Mouse (Mus musculus): ENCODE results near the gene Il16. TPM values are rescaled to one million over a fixed set of nuclear protein-coding genes. Genes with fewer than 3 reads are reported as not detected.

Il16 gene
- total and polyA plus RNA-seq, 2 experiments from 2014 or later, result 0.81 to 2.6 TPM

DNA sequence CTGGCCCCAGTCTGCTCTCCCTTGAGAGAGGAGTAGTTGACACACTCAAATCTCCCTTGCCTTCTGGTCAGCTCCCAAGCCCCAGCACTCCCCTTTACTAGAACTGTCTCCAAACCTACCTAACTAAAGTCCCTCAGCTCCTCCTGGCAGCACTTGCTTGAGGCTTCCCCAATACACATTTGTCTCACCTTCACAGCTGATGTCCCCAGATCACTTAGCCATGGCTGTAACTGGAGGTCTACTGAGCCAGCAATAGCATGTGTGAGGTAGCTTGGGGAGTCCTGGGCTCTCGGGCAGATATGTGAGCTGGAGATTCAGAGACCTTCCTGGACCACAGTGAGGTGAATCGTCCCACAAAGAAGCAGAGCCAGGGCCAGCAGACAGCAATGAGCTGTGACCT lies 33.0 kb upstream of the Il16 start:
- DNase-seq (ENCODE audit: low spot score) (no peak), ATAC-seq (no peak)
- no peak for TF ChIP-seq CTCF (IDR thresholded peaks at IDR 0.05; ENCODE audit: low read depth)
- Histone ChIP-seq H3K9ac (replicated peaks; ENCODE audit: low read length) (no peak overlapping the region), H3K4me2 (ENCODE audit: low read depth, low read length) (no peak overlapping the region), H3K27me3 (ENCODE audit: insufficient read depth, low read length) (no peaks in the 10 kb centered on the region), H3K9me3 (ENCODE audit: low read length) (no peaks in the 10 kb centered on the region), H3K4me1 (ENCODE audit: insufficient read depth, low read length) (no peaks in the 10 kb centered on the region), H3K27ac (no peak overlapping the region), H3K36me3 (ENCODE audit: insufficient read depth, low read length) (no peaks in the 10 kb centered on the region), H3K4me3 (ENCODE audit: low read length) (no peak overlapping the region)
- WGBS, result 78% methylated on average over 2 of the region's 2 CpGs

DNA sequence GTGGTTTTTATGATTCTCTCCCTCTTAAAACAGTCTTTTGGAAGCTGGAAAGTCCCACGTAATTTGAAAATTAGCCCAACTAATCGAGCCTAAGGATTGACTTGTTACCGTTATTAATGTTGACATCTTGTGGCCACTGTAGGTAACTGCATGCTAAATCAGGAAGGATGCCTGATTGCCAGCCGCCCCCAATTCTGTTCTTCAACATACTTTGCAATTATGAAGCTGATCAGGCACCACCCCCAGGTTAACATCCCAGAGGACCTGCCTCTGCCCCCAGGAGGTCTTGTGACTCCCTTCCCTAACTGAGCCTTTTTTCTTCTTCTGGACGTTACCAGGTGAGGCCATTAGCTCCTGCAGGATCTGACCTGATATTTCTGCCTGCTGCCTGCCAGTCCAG lies 29.2 kb upstream of the Il16 start:
- Histone ChIP-seq H3K9ac (replicated peaks; ENCODE audit: low read length) (no peak overlapping the region), H3K9me3 (ENCODE audit: low read length) (no peaks in the 10 kb centered on the region), H3K36me3 (ENCODE audit: insufficient read depth, low read length) (no peaks in the 10 kb centered on the region), H3K4me2 (ENCODE audit: low read depth, low read length) (no peak overlapping the region), H3K27ac (no peak overlapping the region), H3K4me1 (ENCODE audit: insufficient read depth, low read length) (no peaks in the 10 kb centered on the region), H3K27me3 (ENCODE audit: insufficient read depth, low read length) (no peaks in the 10 kb centered on the region), H3K4me3 (ENCODE audit: low read length) (no peak overlapping the region)
- TF ChIP-seq CTCF (IDR thresholded peaks at IDR 0.05; ENCODE audit: low read depth), result peak; percentile 81
- peak; percentile 70 for DNase-seq (ENCODE audit: low spot score)
- no peak for ATAC-seq
- WGBS, result 18% methylated on average over 5 of the region's 5 CpGs

DNA sequence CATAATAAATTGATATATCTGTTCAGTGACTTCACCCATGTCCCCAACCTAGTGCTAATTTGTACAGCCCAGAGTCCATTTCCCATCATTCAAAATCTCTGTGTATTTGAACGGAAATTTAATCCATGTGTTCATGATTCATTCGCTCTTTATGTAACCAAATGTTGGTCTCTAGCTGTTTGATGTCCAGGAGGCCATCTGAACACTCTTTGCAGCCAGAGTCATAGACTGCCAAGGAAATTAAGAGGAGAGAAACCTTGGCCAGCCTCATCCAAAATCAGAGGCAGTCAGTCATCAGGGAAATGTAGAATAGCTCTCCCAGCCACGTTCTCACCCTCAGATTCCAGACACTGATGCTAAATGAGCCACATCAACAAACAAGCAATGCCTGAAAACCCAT lies 18.1 kb upstream of the Il16 start:
- DNase-seq (ENCODE audit: low spot score) (no peak), ATAC-seq (no peak)
- no peak for TF ChIP-seq CTCF (IDR thresholded peaks at IDR 0.05; ENCODE audit: low read depth)
- no peaks in the 10 kb centered on the region for H3K36me3 ChIP-seq (ENCODE audit: insufficient read depth, low read length)
- no peaks in the 10 kb centered on the region for H3K9me3 ChIP-seq (ENCODE audit: low read length)
- no peak overlapping the region for H3K4me2 ChIP-seq (ENCODE audit: low read depth, low read length)
- no peaks in the 10 kb centered on the region for H3K4me1 ChIP-seq (ENCODE audit: insufficient read depth, low read length)
- H3K27ac ChIP-seq, result no peak overlapping the region
- WGBS, result 70% methylated on average over 3 of the region's 3 CpGs
- no peaks in the 10 kb centered on the region for H3K27me3 ChIP-seq (ENCODE audit: insufficient read depth, low read length)
- H3K9ac ChIP-seq (replicated peaks; ENCODE audit: low read length), result no peak overlapping the region
- no peak overlapping the region for H3K4me3 ChIP-seq (ENCODE audit: low read length)

DNA sequence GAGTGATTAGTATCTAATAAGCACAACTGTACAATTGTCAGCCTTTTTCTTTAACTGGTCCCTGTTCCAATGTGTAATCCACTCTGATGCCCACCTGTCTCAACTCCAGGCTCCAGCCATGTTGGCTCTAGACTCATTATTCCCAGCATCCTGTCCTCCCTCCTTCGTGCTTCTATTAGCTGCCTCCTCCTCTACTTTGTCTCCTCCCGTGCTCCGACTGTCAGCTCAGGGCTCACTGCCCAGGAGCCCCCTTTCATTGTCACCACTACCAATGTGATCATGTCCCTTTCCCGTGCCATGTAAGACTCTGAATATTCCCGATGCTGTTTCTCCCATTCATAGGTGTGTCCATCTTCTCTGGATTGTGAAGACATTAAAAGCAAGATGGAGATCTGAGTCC lies 16.8 kb upstream of the Il16 start:
- WGBS, result 75% methylated on average over 5 of the region's 5 CpGs
- Histone ChIP-seq H3K4me3 (ENCODE audit: low read length) (no peak overlapping the region), H3K9ac (replicated peaks; ENCODE audit: low read length) (no peak overlapping the region), H3K27me3 (ENCODE audit: insufficient read depth, low read length) (no peaks in the 10 kb centered on the region), H3K4me2 (ENCODE audit: low read depth, low read length) (no peak overlapping the region), H3K27ac (no peak overlapping the region), H3K4me1 (ENCODE audit: insufficient read depth, low read length) (no peaks in the 10 kb centered on the region), H3K36me3 (ENCODE audit: insufficient read depth, low read length) (no peaks in the 10 kb centered on the region), H3K9me3 (ENCODE audit: low read length) (no peaks in the 10 kb centered on the region)
- TF ChIP-seq CTCF (IDR thresholded peaks at IDR 0.05; ENCODE audit: low read depth), result no peak
- DNase-seq (ENCODE audit: low spot score) (no peak), ATAC-seq (no peak)

DNA sequence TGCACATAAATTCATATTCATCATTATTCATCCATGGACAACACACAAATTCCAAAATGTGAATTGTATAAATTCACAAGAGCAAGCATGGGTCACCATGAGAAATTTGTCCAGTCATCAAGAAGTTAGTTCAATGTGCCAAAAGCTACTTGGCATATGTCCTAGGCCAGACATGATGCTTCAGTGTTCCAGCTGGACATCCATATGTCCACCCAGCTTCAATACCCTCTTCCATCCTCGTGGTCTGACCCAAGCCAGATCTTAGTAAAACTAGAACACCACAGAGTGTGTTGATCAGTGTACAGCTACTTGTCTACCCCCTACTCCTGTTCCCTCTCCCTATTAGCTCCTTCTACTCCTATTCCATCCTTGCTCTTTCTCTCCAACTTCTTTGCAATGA lies 5.5 kb upstream of the Il16 start:
- Histone ChIP-seq H3K4me3 (ENCODE audit: low read length) (no peak overlapping the region), H3K27me3 (ENCODE audit: insufficient read depth, low read length) (no peaks in the 10 kb centered on the region), H3K27ac (no peak overlapping the region), H3K4me1 (ENCODE audit: insufficient read depth, low read length) (no peaks in the 10 kb centered on the region), H3K9me3 (ENCODE audit: low read length) (no peaks in the 10 kb centered on the region), H3K36me3 (ENCODE audit: insufficient read depth, low read length) (no peaks in the 10 kb centered on the region), H3K4me2 (ENCODE audit: low read depth, low read length) (no peak overlapping the region), H3K9ac (replicated peaks; ENCODE audit: low read length) (no peak overlapping the region)
- no peak for ATAC-seq
- 48% methylated on average over 1 of the region's 1 CpGs for WGBS
- no peak for TF ChIP-seq CTCF (IDR thresholded peaks at IDR 0.05; ENCODE audit: low read depth)
- peak; percentile 34 for DNase-seq (ENCODE audit: low spot score)

DNA sequence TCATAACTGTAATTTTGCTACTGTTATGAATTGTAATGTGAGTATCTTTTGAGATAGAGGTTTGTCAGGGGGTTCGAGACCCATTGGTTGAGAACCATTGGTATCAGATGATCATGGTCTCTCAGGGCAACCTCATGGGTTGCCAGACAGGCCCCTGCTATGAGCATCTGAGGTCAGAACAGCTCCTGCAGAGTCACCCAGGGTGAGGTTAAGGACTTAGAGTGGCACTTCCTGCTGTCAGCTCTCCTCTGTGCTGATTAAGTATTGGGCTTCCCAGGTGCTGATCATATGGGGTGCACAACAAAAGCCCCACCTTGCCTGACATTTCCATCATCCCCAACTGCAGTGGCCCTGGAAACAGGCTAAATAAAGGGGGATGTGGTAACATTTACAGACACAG lies 2.9 kb upstream of the Il16 start:
- Histone ChIP-seq H3K9me3 (ENCODE audit: low read length) (no peaks in the 10 kb centered on the region), H3K36me3 (ENCODE audit: insufficient read depth, low read length) (no peaks in the 10 kb centered on the region), H3K4me2 (ENCODE audit: low read depth, low read length) (no peak overlapping the region), H3K4me1 (ENCODE audit: insufficient read depth, low read length) (peaks cover 4% of the 10 kb centered on the region; the same call in 1 of the 2 replicates), H3K9ac (replicated peaks; ENCODE audit: low read length) (no peak overlapping the region), H3K27ac (no peak overlapping the region), H3K27me3 (ENCODE audit: insufficient read depth, low read length) (no peaks in the 10 kb centered on the region), H3K4me3 (ENCODE audit: low read length) (no peak overlapping the region)
- DNase-seq (ENCODE audit: low spot score), result no peak
- no peak for TF ChIP-seq CTCF (IDR thresholded peaks at IDR 0.05; ENCODE audit: low read depth)
- no peak for ATAC-seq
- 83% methylated on average over 1 of the region's 1 CpGs for WGBS

DNA sequence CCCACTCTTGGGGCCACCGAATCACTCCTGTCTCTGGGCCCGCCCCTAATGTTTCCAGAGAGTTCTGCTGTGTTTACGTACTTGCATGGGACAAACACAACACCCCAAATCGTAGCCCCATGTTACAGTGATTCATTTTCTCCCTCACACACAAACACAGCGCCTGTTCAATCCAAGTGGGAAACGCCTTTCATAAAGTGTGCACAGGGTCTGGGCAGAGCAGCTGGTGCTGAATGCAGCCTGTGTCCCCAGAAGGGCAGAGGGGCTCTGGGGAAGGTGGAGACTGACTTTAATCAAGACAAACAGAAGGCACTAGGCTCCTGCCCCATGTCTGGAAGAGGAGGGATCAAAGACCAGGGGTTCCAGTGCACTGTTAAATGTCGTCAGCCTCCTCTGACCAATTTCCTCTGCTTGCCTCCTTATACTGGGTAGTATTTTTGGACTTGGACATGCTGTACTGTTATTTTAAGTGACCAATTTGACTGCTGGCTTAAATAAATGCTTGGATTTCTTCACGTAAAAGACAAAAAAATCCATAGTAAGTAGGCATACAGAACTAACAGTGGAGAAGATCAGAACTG lies 671 bp upstream of the Il16 start:
- no peaks in the 10 kb centered on the region for H3K27me3 ChIP-seq (ENCODE audit: insufficient read depth, low read length)
- H3K4me2 ChIP-seq (ENCODE audit: low read depth, low read length), result 0 out of 2 replicates have a peak overlapping the region, but pooled peaks have one; percentile 24
- no peak for DNase-seq (ENCODE audit: low spot score)
- WGBS, result 60% methylated on average over 8 of the region's 8 CpGs
- H3K4me3 ChIP-seq (ENCODE audit: low read length), result no peak overlapping the region
- H3K36me3 ChIP-seq (ENCODE audit: insufficient read depth, low read length), result no peaks in the 10 kb centered on the region
- no peaks in the 10 kb centered on the region for H3K9me3 ChIP-seq (ENCODE audit: low read length)
- ATAC-seq, result peak; percentile 37; the same call in 1 of the 2 replicates
- H3K27ac ChIP-seq, result no peak overlapping the region
- H3K4me1 ChIP-seq (ENCODE audit: insufficient read depth, low read length), result peaks cover 4% of the 10 kb centered on the region; the same call in 1 of the 2 replicates
- no peak overlapping the region for H3K9ac ChIP-seq (replicated peaks; ENCODE audit: low read length)
- no peak for TF ChIP-seq CTCF (IDR thresholded peaks at IDR 0.05; ENCODE audit: low read depth)

All from hindbrain, postnatal 0 days (tissue).